Mouse (Mus musculus): Measurements from ENCODE around the gene Sulf2. TPM values are rescaled to one million over a fixed set of nuclear protein-coding genes. Genes with fewer than 3 reads are reported as not detected.
"Not testable (repeated sequence)": the region's sequence is repeated elsewhere in the genome, so short reads cannot be mapped to it uniquely, and the experiment has no call there.

Sulf2 gene
- total RNA-seq (2021) = 10 to 100 TPM; 37.9 to 42.1 TPM

- DNase-seq = peak; percentile 73 to 85
- intact Hi-C loops (cut with DNase I) = loop anchor here (1.0 to 5.0 kb wide), 6 partner anchors 47 to 409 kb away; no protein-coding TSS in a partner anchor
These were observed at the start of gene Sulf2 for GRCm38 (mm10) chr2:166155454-166155815. Gene Sulf2 (minus strand): TSS chr2:166155663.

DNA sequence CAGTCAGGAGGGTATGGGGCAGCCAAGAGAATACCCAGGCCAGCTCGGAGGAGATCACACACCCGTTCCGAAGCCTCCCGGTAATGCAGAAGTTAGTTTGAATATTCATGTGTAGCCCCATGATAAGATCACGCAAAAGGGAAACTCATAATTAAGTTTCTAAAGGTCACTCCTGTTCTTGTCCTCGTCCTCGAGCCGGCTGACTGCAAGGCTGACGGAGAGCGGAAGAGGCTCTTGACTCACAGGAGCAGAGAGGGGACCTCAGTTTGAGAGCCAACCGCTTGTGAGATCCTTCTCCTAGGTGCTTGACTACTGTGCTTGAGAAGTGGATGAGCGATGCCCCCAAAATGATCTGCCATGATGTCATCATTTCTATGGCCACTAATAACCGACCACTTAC lies 48.7 kb upstream of the Sulf2 start:
- intact Hi-C loops (cut with DNase I) = no loop called here

GRCm38 (mm10) chr2:166203647-166204046 lies 48.2 kb upstream of the Sulf2 start:
- DNase-seq = no peak
- intact Hi-C loops (cut with DNase I) = no loop called here

More for the DNA sequence above, 48.7 kb upstream of the Sulf2 start:
- DNase-seq = no peak

- intact Hi-C loops (cut with DNase I) = no loop called here
These were observed 42.5 kb upstream of the Sulf2 start for GRCm38 (mm10) chr2:166197964-166198363.

GRCm38 (mm10) chr2:166197064-166197463 lies 41.6 kb upstream of the Sulf2 start:
- intact Hi-C loops (cut with DNase I) = no loop called here
- no peak for DNase-seq

More at GRCm38 (mm10) chr2:166197964-166198363, 42.5 kb upstream of the Sulf2 start:
- DNase-seq = no peak

- intact Hi-C loops (cut with DNase I) = no loop called here
- no peak for DNase-seq
These were observed 40.8 kb upstream of the Sulf2 start for GRCm38 (mm10) chr2:166196080-166196786.

DNA sequence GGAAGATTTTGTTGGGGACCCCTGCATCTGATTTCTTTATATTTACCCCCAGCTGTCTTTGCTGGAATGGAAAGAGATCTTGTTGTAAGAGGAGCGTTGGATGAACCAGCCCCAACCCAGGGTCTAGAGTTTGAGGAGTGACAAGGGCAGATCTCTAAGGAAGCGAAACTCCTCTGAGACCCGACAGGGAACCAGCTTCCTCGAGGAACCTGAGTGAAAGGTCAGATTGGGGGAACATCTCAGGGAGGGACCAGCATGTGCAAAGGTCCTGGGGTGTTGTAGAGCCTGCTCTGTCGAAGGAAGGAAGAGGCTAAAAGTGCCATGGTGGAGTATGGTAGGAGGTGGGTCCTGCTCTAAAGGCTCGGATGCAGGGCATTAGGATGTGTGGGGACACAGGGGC lies 39.6 kb upstream of the Sulf2 start:
- DNase-seq = no peak
- intact Hi-C loops (cut with DNase I) = no loop called here

GRCm38 (mm10) chr2:166194112-166194758 lies 38.8 kb upstream of the Sulf2 start:
- intact Hi-C loops (cut with DNase I) = no loop called here
- DNase-seq = no peak

- no peak for DNase-seq
- intact Hi-C loops (cut with DNase I) = no loop called here
These were observed 38.0 kb upstream of the Sulf2 start for GRCm38 (mm10) chr2:166193509-166193908.

- intact Hi-C loops (cut with DNase I) = no loop called here
- no peak for DNase-seq
These were observed 35.4 kb upstream of the Sulf2 start for GRCm38 (mm10) chr2:166190816-166191215.

DNA sequence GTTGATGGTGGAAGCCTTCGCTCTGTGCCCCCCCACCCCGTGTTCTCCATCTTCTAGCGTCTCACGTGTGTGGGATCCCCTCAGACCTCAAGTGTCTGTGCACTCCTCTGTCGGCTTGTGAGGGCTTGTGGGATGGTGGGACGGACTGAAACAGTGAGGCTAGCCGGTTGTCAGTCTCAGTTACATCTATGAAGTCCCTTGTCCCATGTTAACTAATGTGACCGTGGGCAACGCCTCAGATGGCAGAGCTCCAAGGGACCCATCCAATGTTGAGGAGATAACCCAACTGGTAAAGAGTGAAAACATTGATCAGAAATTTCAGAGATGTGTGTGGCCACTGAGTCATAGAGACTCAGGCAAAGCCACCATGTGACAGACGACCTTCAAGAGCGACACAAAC lies 33.7 kb upstream of the Sulf2 start:
- no peak for DNase-seq
- intact Hi-C loops (cut with DNase I) = no loop called here

DNA sequence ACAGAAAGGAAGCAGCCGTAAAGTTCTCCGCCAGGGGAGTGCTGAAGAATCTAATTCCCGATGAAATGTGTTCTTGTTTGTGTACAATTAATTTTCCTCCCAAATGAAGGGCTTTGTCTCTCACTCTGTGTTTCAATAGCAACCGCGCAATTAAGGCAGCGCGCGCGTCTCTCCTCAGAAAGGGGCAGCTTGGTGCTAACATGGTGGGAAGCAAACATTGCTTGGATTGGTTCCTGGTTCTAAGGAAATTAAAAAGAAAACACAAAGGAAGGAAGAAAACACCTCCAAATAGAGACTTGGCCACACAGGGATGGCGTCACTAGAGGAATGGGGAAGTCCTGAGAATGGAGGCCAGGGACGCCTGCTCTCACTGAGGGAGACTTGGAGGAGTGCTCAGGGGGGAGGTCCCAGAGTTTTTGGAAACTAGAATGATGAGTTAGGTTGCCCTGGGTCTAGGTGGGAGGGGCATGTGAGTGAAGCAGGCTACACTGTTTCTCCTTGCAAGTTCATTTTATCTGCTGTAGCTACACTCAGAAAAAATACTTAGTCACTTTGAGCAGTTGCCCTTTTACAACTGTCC lies 32.5 kb upstream of the Sulf2 start:
- DNase-seq; intact Hi-C loops (cut with DNase I): not testable (repeated sequence)

DNA sequence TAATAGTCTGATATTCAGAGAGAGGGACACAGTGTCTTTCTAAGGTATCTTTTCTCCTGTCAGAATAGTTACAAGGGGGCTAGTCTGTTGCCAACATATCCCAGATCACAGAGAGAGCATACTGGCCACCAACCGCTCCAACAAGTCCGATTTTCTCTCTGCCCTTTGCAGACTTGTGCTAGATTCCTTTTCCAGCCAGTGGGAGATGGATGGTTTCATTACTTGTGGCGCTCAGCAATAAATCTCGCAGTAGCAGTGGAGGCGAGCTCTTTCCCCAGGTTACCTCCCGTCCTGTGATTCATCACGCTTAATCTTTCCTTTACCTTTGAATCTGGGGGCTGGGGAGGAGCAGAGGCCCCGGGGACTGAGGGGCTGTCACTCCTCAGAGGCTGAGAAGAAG lies 31.9 kb upstream of the Sulf2 start:
- DNase-seq; intact Hi-C loops (cut with DNase I): not testable (repeated sequence)

DNA sequence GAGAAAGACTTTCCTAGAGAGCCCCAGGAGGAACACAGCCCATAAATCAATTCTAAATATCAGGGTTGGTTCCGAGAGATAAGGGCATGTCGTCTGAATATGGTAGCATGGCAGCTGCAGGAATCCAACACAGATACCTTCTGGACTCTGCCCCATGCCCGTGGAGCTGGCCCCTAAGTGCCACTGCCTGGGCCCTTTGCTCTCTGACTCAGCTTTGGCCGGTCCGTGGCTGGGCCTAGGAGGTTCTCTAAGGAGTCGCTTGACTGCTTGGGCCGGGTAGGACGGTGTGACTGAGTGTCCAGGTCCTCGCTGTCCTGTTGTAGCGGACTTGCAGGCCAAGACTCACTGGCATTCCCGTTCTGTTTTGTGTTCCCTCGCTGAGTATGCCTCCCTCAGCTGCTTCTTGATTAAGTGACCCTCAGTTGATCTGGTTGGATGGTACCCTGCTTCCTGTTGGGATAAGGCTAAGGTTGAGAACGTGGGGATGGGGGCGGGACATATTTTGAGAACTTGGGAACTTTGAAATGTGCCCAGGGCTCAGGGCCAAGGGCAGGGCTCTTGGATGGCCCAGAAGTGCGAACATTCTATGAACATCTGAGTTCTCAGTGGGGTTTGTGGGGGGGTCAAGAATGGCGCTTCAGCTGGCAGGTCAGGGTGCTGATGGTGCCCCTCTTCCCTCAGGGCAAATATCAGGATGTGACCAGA lies 30.9 kb upstream of the Sulf2 start:
- no peak for DNase-seq
- intact Hi-C loops (cut with DNase I) = no loop called here

- DNase-seq = no peak
- intact Hi-C loops (cut with DNase I) = no loop called here
These were observed 30.3 kb upstream of the Sulf2 start for GRCm38 (mm10) chr2:166185768-166186167.

DNA sequence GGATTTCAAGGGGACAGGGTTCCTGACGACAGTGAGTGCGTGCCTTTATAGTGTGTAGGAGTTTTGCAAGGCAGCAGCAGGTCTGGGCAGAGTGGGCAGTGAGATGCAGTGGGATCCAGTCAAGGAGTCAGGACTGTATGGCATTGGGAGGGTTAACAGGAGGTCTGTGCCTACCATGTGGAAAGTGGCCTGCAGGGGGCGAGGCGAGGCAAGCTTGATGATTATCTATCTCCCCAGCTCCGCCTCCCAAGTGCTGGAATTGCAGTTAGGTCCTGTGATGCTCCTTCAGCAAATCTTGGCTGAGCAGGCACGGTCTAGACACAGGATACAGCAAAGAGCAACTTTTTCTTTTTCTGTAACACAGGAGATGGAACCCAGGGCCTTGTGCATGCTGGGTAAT lies 29.0 kb upstream of the Sulf2 start:
- DNase-seq = no peak
- intact Hi-C loops (cut with DNase I) = no loop called here

DNA sequence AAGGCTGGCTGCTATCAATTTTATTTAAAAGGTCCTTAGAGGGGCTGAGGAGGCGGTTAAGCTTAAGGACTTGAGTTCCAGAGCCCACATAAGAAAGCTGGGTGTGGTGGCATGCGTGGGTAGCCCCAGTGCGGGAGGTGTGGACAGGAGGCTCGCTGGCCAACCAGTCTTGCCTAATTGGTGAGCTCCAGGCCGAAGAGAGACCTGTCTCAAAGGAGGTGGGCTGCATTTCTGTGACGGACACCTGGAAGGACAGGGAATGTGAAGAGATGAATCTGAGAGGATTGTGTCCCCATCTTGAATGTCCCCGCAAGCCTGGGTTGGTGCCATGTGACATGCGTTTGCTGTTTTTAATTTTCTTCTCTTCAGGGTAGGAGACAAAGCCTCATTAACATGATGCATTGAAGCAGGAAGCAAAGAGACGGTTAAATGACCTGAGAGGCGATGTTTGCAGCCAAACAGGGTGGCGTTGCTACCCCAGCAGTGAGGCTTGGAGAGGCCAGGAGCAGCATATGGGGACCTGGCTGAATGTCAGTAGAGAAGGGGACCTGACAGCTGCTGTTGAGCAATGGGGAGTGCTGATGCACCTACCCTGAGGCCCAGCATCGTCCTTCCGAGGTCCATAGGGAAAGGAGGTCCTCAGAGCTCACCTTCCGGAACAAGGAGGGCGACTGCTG lies 26.7 kb upstream of the Sulf2 start:
- intact Hi-C loops (cut with DNase I) = no loop called here
- no peak for DNase-seq

- intact Hi-C loops (cut with DNase I) = no loop called here
- DNase-seq = peak; percentile 71 to 76
These were observed 25.5 kb upstream of the Sulf2 start for GRCm38 (mm10) chr2:166180744-166181508.

DNA sequence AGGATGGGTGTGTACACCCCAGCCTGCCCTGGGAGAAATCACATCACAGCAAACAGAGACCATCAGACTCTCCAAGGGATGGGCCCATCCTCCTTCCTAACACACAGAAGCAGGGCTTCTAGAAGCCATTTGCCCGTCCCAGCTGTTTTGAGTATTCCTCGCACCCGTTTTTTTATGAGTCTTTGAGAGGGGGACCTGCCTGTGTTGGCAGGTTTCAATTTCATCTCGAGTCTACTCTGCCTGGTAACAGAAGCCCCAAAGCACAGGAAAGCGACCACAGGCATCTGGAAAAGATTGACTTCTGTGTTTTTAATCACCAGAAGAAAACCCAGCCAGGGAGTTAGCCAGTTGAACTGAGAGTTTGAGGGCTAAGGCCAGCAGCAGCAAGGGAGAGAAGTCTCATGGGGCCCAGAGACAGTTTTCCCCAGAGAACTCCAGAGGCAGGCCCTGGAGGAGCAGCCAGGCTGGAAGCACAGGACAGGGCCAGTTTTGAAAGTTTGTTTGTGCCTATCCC lies 24.7 kb upstream of the Sulf2 start:
- intact Hi-C loops (cut with DNase I) = no loop called here
- peak in 1 of 2 experiments; percentile 32 for DNase-seq
